Mouse (Mus musculus) G1E (cell line): Measurements from ENCODE around the gene C2cd3. TPM values are rescaled to one million over a fixed set of nuclear protein-coding genes. Genes with fewer than 3 reads are reported as not detected.

Experiments used
- ATAC-seq: 2 replicates; pipeline ENCODE4 v1.8.0; 2016; ENCODE audit warnings: mild to moderate bottlenecking; ENCODE audit not compliant: insufficient number of reproducible peaks, poor library complexity, low FRiP score, severe bottlenecking; ENCODE audit errors: extremely low read depth
- DNase-seq: peaks from one replicate; pipeline ENCODE4 v3.0.0; 2012; ENCODE audit warnings: low spot score
- H3K27me3 ChIP-seq: 2 replicates; pipeline ENCODE4 v1.6.1; 2012; ENCODE audit warnings: mild to moderate bottlenecking, low read length, inconsistent platforms; ENCODE audit not compliant: insufficient read depth
- H3K36me3 ChIP-seq: replicated peaks from 2 replicates; pipeline ENCODE3; 2012; ENCODE audit warnings: mild to moderate bottlenecking, inconsistent platforms
- H3K4me1 ChIP-seq: 2 replicates; pipeline ENCODE4 v1.6.1; 2012; ENCODE audit warnings: low read depth, low read length, inconsistent platforms, mixed read lengths; ENCODE audit not compliant: insufficient read depth
- H3K4me3 ChIP-seq: 2 replicates; pipeline ENCODE4 v1.5.1; 2012; ENCODE audit warnings: low read depth, mild to moderate bottlenecking, inconsistent platforms, low read length, moderate library complexity, mixed read lengths
- H3K9me3 ChIP-seq: replicated peaks from 2 replicates; pipeline ENCODE4 v1.6.1; 2012; ENCODE audit warnings: inconsistent platforms
- CTCF ChIP-seq: IDR thresholded peaks from 2 replicates; pipeline ENCODE4 v1.5.1; 2012; ENCODE audit warnings: low read depth, low read length, inconsistent platforms, mixed read lengths
- GATA1 ChIP-seq: IDR thresholded peaks from 2 replicates; pipeline ENCODE4 v1.6.1; 2012; ENCODE audit warnings: borderline replicate concordance, low read length, inconsistent platforms, mixed read lengths
- GATA2 ChIP-seq: IDR thresholded peaks from 2 replicates; pipeline ENCODE4 v1.6.1; 2012; ENCODE audit warnings: low read depth, low read length, inconsistent platforms, borderline replicate concordance
- POLR2AphosphoS5 ChIP-seq: IDR thresholded peaks from 2 replicates; pipeline ENCODE4 v1.6.1; 2012; ENCODE audit warnings: low read depth, low read length, inconsistent platforms; ENCODE audit not compliant: insufficient replicate concordance
- TAL1 ChIP-seq: conservative IDR thresholded peaks from 2 replicates; pipeline ENCODE4 v1.6.1; 2012; ENCODE audit warnings: low read depth, low read length, inconsistent platforms, mixed read lengths
- polyA plus RNA-seq: library from polyadenylated mRNA; stranded (reverse); fragments of >175 nt; gene quantifications from 2 replicates; pipeline ENCODE4 v1.2.3, GENCODE M21; 2012
- total RNA-seq, 2 experiments: library from RNA; stranded (forward) in 1 of 2; stranded (reverse) in 1 of 2; fragments of 200-1000 nt in 1 of 2; fragments of >200 nt in 1 of 2; fragmentation: Nextera tagmentation in 1 of 2; gene quantifications; 2 replicates each; pipeline ENCODE4 v1.2.3; 2014 to 2017

The C2cd3 gene
- total and polyA plus RNA-seq, 3 experiments: 22.6 to 76.2 (median 27.7) TPM

DNA sequence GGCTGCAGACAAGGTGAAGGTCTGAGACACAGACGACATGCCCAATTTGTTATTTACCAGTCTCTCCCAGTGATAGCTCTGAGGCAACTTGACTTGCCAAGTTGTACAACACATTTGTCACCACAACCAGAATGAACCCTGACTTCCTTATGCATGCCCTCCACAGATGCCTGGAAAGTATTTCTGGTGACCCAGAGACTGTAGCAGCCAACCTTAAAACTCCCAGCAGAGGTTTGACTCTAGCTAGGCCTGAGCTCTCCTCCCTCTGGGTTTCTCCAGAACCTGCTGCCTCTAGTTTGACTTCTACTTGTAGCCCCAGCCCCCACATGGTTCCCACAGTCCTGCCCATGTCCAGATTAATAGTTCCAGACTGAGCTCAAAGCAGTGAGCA lies 99.4 kb downstream of the C2cd3 start:
- Histone ChIP-seq H3K4me1 (peaks cover 49% of the 10 kb centered on the region), H3K9me3 (no peaks in the 10 kb centered on the region), H3K36me3 (peaks cover 37% of the 10 kb centered on the region), H3K27me3 (no peaks in the 10 kb centered on the region), H3K4me3 (no peak overlapping the region)
- no peak for ATAC-seq
- TF ChIP-seq POLR2AphosphoS5 (no peak), CTCF (no peak), GATA2 (no peak), TAL1 (no peak), GATA1 (no peak)
- DNase-seq: no peak

DNA sequence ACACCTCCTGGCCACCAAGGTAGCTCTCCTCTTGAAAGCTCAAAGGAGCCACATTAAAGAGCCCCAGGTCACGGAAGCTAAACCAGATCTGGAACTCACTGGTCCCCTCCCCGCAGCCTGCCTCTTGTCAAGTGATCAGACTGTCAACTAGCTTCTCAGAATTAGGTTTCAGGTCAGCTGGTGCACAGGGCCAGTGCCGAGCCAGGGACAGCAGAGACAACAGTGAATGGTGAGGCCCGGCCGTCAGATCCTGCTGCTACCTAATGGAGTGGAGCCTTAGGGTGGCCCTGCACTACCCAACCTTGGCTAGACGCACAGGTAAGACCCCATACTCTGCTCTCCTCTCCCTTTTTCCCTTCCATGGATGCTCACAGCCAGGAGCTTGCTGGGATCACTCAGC lies 100.7 kb downstream of the C2cd3 start, which contains the start of gene Ucp3:
TSS of gene Ucp3 (plus strand) at position 214 of the 400 bp plus-strand sequence.
- H3K9me3 ChIP-seq: no peaks in the 10 kb centered on the region
- H3K27me3 ChIP-seq: peaks cover 3% of the 10 kb centered on the region; the same call in 1 of the 2 replicates
- peaks cover 35% of the 10 kb centered on the region for H3K4me1 ChIP-seq
- no peak for TF ChIP-seq GATA1
- no peak for TF ChIP-seq CTCF
- no peak for TF ChIP-seq POLR2AphosphoS5
- TF ChIP-seq GATA2: no peak
- no peak within 1 kb of the TSS for H3K4me3 ChIP-seq
- H3K36me3 ChIP-seq: peaks cover 37% of the 10 kb centered on the region
- DNase-seq (no peak), ATAC-seq (no peak)

DNA sequence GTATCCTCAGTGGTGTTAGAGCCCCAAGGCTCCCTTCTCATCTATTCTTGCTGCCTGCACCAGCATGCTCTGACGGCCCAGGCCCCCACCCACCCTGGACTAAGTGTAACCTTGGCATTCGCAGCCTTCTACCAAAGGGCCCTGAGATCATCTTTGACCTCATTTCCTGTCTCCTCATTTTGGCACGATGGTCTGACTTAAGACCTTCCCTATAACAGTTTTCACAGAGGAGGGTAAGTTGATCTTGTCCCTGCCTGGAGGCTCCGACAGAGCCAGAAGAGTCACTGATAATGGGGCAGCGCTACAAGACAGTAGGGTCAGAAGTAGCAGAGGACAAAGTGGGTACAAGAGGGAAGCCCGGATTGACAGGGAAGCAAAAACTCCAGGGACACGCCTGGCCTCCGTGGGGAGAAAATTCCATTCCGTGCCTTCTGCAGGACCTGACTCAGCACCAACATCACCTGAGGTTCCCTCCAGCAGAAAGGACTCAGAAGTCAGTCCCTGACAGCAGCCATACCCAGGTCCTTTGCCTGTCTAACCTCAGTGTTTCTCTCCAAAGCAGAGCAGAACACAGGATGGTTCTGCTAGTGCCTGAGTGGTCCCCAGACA lies 101.9 kb downstream of the C2cd3 start:
- Histone ChIP-seq H3K9me3 (no peaks in the 10 kb centered on the region), H3K36me3 (peaks cover 27% of the 10 kb centered on the region), H3K4me3 (no peak overlapping the region), H3K4me1 (peaks cover 24% of the 10 kb centered on the region), H3K27me3 (peaks cover 3% of the 10 kb centered on the region; the same call in 1 of the 2 replicates)
- DNase-seq: no peak
- ATAC-seq: no peak
- TF ChIP-seq POLR2AphosphoS5 (no peak), GATA2 (no peak), TAL1 (no peak), GATA1 (no peak), CTCF (no peak)

DNA sequence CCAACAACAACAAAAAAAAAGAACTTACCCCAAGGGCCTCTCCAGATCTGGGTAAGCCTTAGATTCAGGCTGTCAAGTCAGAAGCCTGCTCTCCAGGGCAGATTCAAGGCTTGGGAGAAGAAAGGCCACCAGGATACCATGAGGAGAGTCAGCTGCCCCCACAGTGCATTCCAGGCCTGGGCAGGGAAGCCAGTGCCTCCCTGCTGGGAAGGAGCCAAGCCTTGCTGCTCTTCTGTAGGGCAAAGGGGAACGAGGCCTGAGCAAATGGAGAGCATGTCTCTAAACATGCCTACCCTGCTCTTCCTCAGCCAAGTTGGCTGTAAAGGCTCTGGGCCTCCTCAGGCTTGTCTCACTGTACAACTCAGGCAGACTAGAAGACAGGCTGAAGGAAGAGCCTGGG lies 102.6 kb downstream of the C2cd3 start:
- Histone ChIP-seq H3K36me3 (peaks cover 20% of the 10 kb centered on the region), H3K27me3 (peaks cover 8% of the 10 kb centered on the region), H3K9me3 (no peaks in the 10 kb centered on the region), H3K4me1 (peaks cover 20% of the 10 kb centered on the region), H3K4me3 (no peak overlapping the region)
- ATAC-seq: no peak
- no peak for TF ChIP-seq GATA1
- DNase-seq: no peak

DNA sequence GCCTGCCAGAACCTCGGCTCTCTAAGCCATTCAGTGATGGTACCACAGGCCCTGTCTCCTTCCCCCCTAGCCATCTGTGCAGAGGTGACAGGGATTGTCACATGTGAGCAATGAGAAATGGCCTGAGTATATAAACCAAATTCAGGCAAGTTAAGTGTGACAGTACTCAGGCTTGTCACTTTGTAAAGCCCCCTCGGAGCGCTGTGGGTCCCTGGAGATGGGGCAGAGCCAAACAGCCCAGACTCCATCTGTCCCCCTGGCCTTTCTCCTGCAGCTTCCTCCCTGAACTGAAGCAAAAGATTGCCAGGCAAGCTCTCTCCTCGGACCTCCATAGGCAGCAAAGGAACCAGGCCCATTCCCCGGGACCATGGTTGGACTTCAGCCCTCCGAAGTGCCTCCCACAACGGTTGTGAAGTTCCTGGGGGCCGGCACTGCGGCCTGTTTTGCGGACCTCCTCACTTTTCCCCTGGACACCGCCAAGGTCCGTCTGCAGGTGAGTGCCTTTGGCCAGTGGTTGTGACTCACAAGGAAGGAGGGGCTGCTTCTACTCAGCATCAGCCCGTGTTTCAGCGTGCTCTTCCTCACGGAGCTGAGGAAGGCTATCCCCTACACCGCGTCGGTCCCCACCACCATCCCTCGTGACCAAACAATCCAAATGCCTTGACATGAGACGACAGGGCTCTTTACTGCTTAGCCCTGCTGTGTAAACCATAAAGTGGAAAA lies 107.2 kb downstream of the C2cd3 start:
- no peak for ATAC-seq
- no peaks in the 10 kb centered on the region for H3K36me3 ChIP-seq
- no peaks in the 10 kb centered on the region for H3K9me3 ChIP-seq
- no peak for TF ChIP-seq GATA2
- TF ChIP-seq CTCF: no peak
- TF ChIP-seq POLR2AphosphoS5: no peak
- TF ChIP-seq TAL1: no peak
- no peak for TF ChIP-seq GATA1
- no peak for DNase-seq
- H3K27me3 ChIP-seq: peaks cover 8% of the 10 kb centered on the region
- H3K4me1 ChIP-seq: peaks cover 21% of the 10 kb centered on the region
- no peak overlapping the region for H3K4me3 ChIP-seq

DNA sequence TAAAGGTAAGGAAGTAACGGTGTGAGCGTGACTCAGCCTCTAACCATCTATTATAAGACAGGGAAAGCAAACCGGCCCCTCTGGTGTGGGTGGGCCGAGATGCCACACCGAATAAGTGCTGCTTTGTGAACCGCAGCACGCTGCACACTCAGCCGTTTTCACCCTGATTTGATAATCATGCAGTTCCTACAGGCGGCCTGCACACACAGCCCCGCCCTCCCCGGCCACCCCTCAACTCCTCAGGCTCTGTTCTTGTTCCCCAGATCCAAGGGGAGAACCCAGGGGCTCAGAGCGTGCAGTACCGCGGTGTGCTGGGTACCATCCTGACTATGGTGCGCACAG lies 107.8 kb downstream of the C2cd3 start:
- peaks cover 8% of the 10 kb centered on the region for H3K27me3 ChIP-seq
- no peaks in the 10 kb centered on the region for H3K36me3 ChIP-seq
- H3K9me3 ChIP-seq: no peaks in the 10 kb centered on the region
- ATAC-seq (no peak), DNase-seq (no peak)
- no peak for TF ChIP-seq CTCF
- TF ChIP-seq TAL1: no peak
- no peak for TF ChIP-seq GATA2
- no peak for TF ChIP-seq POLR2AphosphoS5
- TF ChIP-seq GATA1: no peak
- H3K4me3 ChIP-seq: no peak overlapping the region
- peaks cover 25% of the 10 kb centered on the region for H3K4me1 ChIP-seq
